8 mouse cellular contexts compared by ENCODE assay signal in genomic region chr3:101161941-101162531, GRCm38 (mm10). TPM values are rescaled to one million over a fixed set of nuclear protein-coding genes. Genes with fewer than 3 reads are reported as not detected.
DNase-seq lines count a peak whose midpoint lies in the region; ATAC-seq and TF ChIP-seq lines count a peak whose summit lies in the region.

No protein-coding gene starts in this region.

- no peak for TF ChIP-seq CTCF in left cerebral cortex, adult 2 months (IDR thresholded peaks at IDR 0.05)

- H3K9me3 ChIP-seq in hindbrain, embryonic 11.5 days (ENCODE audit: control insufficient read depth, low read length): no peaks in the 10 kb centered on the region
- H3K9me3 ChIP-seq in lung, embryonic 16.5 days (ENCODE audit: control insufficient read depth, low read length): no peaks in the 10 kb centered on the region
- no peaks in the 10 kb centered on the region for H3K9me3 ChIP-seq in stomach, embryonic 16.5 days (replicated peaks; ENCODE audit: control insufficient read depth, low read length)

- peak overlapping the region; percentile 54 for H3K27ac ChIP-seq in hindbrain, embryonic 11.5 days (ENCODE audit: low read depth, low read length)
- H3K27ac ChIP-seq in lung, embryonic 16.5 days (ENCODE audit: low read length): no peak overlapping the region
- H3K27ac ChIP-seq in stomach, embryonic 16.5 days (ENCODE audit: low read length): peak overlapping the region; percentile 8; the same call in 1 of the 2 replicates
- no peak overlapping the region for H3K27ac ChIP-seq in left cerebral cortex, adult 2 months

- no peaks in the 10 kb centered on the region; the same call in 1 of the 2 replicates for H3K27me3 ChIP-seq in hindbrain, embryonic 11.5 days (ENCODE audit: control insufficient read depth, insufficient read depth, low read length)
- no peaks in the 10 kb centered on the region for H3K27me3 ChIP-seq in lung, embryonic 16.5 days (ENCODE audit: control insufficient read depth, insufficient read depth, low read depth, low read length)
- no peaks in the 10 kb centered on the region for H3K27me3 ChIP-seq in stomach, embryonic 16.5 days (ENCODE audit: control insufficient read depth, insufficient read depth, low read length)

- peak; percentile 20 for ATAC-seq in frontal cortex, adult (ENCODE audit: low TSS enrichment)
- peak; percentile 50 for ATAC-seq in hindbrain, embryonic 11.5 days (ENCODE audit: low FRiP score)
- peak; percentile 58 for ATAC-seq in lung, embryonic 16.5 days (ENCODE audit: low read depth)
- peak; percentile 30; the same call in 1 of the 2 replicates for ATAC-seq in stomach, embryonic 16.5 days (ENCODE audit: insufficient read depth, low FRiP score)

- no peak overlapping the region for H3K4me2 ChIP-seq in hindbrain, embryonic 11.5 days (replicated peaks; ENCODE audit: low read depth, low read length)
- peak overlapping the region; percentile 4; the same call in 1 of the 2 replicates for H3K4me2 ChIP-seq in lung, embryonic 16.5 days (ENCODE audit: low read depth, low read length)
- peak overlapping the region; percentile 32 for H3K4me2 ChIP-seq in stomach, embryonic 16.5 days (ENCODE audit: low read depth, low read length)

- no peak overlapping the region for H3K9ac ChIP-seq in hindbrain, embryonic 11.5 days (ENCODE audit: low read depth, low read length)
- no peak overlapping the region for H3K9ac ChIP-seq in lung, embryonic 16.5 days (ENCODE audit: low read length)
- no peak overlapping the region for H3K9ac ChIP-seq in stomach, embryonic 16.5 days (ENCODE audit: low read length)

- intact Hi-C loops in left cerebral cortex, adult 2 months (cut with DNase I): loop anchor here (5.0 kb wide), 2 partner anchors 105 to 135 kb away; no protein-coding TSS in a partner anchor

- WGBS in hindbrain, embryonic 11.5 days: 45% methylated on average over 14 of the region's 14 CpGs
- 42% methylated on average over 14 of the region's 14 CpGs for WGBS in lung, embryonic 16.5 days
- WGBS in stomach, embryonic 16.5 days: 45% methylated on average over 14 of the region's 14 CpGs

- no peak for DNase-seq in frontal cortex, adult 2 months (ENCODE audit: extremely low spot score in 1 of 2, low spot score in 1 of 2)
- DNase-seq in cerebellum, adult 8-10 months: peak; percentile 54
- DNase-seq in gastrocnemius, adult 18-20 months (ENCODE audit: low spot score): peak; percentile 41
- peak; percentile 46 for DNase-seq in hindbrain, embryonic 11.5 days (ENCODE audit: low spot score)
- no peak for DNase-seq in left cerebral cortex, adult 2 months (ENCODE audit: extremely low spot score in 1 of 2, low spot score in 2 of 2)

- no peaks in the 10 kb centered on the region for H3K4me1 ChIP-seq in hindbrain, embryonic 11.5 days (replicated peaks; ENCODE audit: control insufficient read depth, insufficient read depth, low read length)
- peaks cover 12% of the 10 kb centered on the region for H3K4me1 ChIP-seq in lung, embryonic 16.5 days (replicated peaks; ENCODE audit: control insufficient read depth, insufficient read depth, low read length)
- peaks cover 23% of the 10 kb centered on the region for H3K4me1 ChIP-seq in stomach, embryonic 16.5 days (ENCODE audit: control insufficient read depth, insufficient read depth, low read length)

- no peaks in the 10 kb centered on the region for H3K36me3 ChIP-seq in hindbrain, embryonic 11.5 days (ENCODE audit: control insufficient read depth, insufficient read depth, low read length)
- H3K36me3 ChIP-seq in lung, embryonic 16.5 days (ENCODE audit: control insufficient read depth, insufficient read depth, low read length): no peaks in the 10 kb centered on the region
- H3K36me3 ChIP-seq in stomach, embryonic 16.5 days (ENCODE audit: control insufficient read depth, insufficient read depth, low read length): no peaks in the 10 kb centered on the region

- H3K4me3 ChIP-seq in hindbrain, embryonic 11.5 days (ENCODE audit: low read depth, low read length): no peak overlapping the region
- H3K4me3 ChIP-seq in lung, embryonic 16.5 days (ENCODE audit: low read length): no peak overlapping the region
- no peak overlapping the region for H3K4me3 ChIP-seq in stomach, embryonic 16.5 days (replicated peaks; ENCODE audit: low read length)
- no peak overlapping the region for H3K4me3 ChIP-seq in left cerebral cortex, adult 2 months

RNA-seq across cellular contexts. Expression of gene Ptgfrn, which starts 52.0 kb away (rescaled TPM):
- 9.9 and 10.6 TPM in 2 replicates for polyA plus RNA-seq in frontal cortex, adult 2 months (2012; rRNA removed)
- total RNA-seq in gastrocnemius, adult 18-20 months (2021): 1 to 10 TPM; 6.7 to 8.5 TPM
- polyA plus RNA-seq in hindbrain, embryonic 11.5 days (2014; fragmentation: Nextera tagmentation; extraction: Ambion mirVana): 3.3 and 3.5 TPM in 2 replicates
- polyA plus RNA-seq in lung, embryonic 16.5 days (2015; fragmentation: Nextera tagmentation; extraction: Ambion mirVana): 4.8 and 5.6 TPM in 2 replicates
- polyA plus RNA-seq in stomach, embryonic 16.5 days (2015; fragmentation: Nextera tagmentation; extraction: Ambion mirVana): 4.6 and 4.9 TPM in 2 replicates
- total RNA-seq in left cerebral cortex, adult 2 months (2021): 10 to 100 TPM; 39.7 to 40.7 TPM

Comparison
In these comparisons a context has a peak if more than half of its experiments do, and no peak if none do; other contexts are left out.
1. DNase-seq: peak in cerebellum, adult 8-10 months (single experiment), gastrocnemius, adult 18-20 months (single experiment) and hindbrain, embryonic 11.5 days (single experiment); none in frontal cortex, adult 2 months (0 of 2) and left cerebral cortex, adult 2 months (0 of 2).
2. H3K27ac ChIP-seq: peak in hindbrain, embryonic 11.5 days (single experiment) and stomach, embryonic 16.5 days (single experiment); none in lung, embryonic 16.5 days (single experiment) and left cerebral cortex, adult 2 months (single experiment).
3. Peak in every context shown above with its lines, with median percentiles within 50 percentile points of each other: ATAC-seq.